In the genomic region with DNA sequence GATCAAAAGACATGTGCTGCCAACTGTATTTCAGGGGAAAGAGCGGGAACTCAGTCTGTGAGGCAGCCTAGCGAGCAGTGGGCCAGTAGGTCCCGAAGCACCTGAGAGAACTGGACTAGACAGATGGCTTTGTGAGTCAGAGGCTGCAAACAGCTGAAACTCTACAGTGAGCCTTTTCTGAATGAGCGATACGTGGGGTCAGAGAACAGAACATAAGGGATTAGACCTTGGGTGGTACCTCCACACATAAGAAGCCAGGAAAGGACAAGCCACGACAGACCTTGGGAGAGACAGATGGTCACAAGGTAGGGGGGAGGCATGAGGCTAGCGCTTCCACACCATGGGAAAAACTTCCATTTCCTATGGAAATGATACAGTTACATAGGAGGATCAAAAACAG, we compare ENCODE assay signal across 9 mouse cellular contexts.
"Had no signal": no experiment of that assay in that cellular context is flagged by ENCODE, and none has a peak within 500 bp of the region (broad histone marks: within the 10 kb centered on the region; RNA-seq: fewer than 3 reads in every experiment).

No protein-coding gene starts in this region.

- H3K9me3 ChIP-seq: limb, embryonic 15.5 days; liver, embryonic 12.5 days; lung, embryonic 15.5 days; midbrain, embryonic 13.5 days had no signal

- H3K36me3 ChIP-seq: limb, embryonic 15.5 days; liver, embryonic 12.5 days; lung, embryonic 15.5 days; midbrain, embryonic 13.5 days had no signal

- H3K4me1 ChIP-seq: limb, embryonic 15.5 days; liver, embryonic 12.5 days; lung, embryonic 15.5 days; midbrain, embryonic 13.5 days had no signal

- DNase-seq: kidney, postnatal 25 days; layer of hippocampus, postnatal 36 days; lung, postnatal 14 days; right cerebral cortex, postnatal 14 days had no signal

- H3K27me3 ChIP-seq: limb, embryonic 15.5 days; liver, embryonic 12.5 days; lung, embryonic 15.5 days; midbrain, embryonic 13.5 days had no signal

- H3K4me3 ChIP-seq: limb, embryonic 15.5 days; liver, embryonic 12.5 days; lung, embryonic 15.5 days; midbrain, embryonic 13.5 days had no signal

- H3K27ac ChIP-seq: limb, embryonic 15.5 days; liver, embryonic 12.5 days; lung, embryonic 15.5 days; midbrain, embryonic 13.5 days; stomach, postnatal 0 days had no signal
